Mouse (Mus musculus) small intestine, adult 2 months (tissue): Measurements from ENCODE around the gene Sim2. TPM values are rescaled to one million over a fixed set of nuclear protein-coding genes. Genes with fewer than 3 reads are reported as not detected.

Source experiments
- H3K27ac ChIP-seq: fragments of 200-500 bp; 2 replicates; pipeline ENCODE4 v1.5.1; 2012; ENCODE audit warnings: low read depth, low read length, control low read depth, inconsistent platforms; ENCODE audit not compliant: insufficient read depth
- H3K27me3 ChIP-seq: fragments of 200-500 bp; 2 replicates; pipeline ENCODE4 v1.6.1; 2012; ENCODE audit warnings: mild to moderate bottlenecking, moderate library complexity, low read length, inconsistent platforms; ENCODE audit not compliant: control insufficient read depth, insufficient read depth
- H3K36me3 ChIP-seq: fragments of 200-500 bp; 2 replicates; pipeline ENCODE4 v1.6.1; 2012; ENCODE audit warnings: mild to moderate bottlenecking, low read length, control low read depth, inconsistent platforms; ENCODE audit not compliant: control insufficient read depth, insufficient read depth
- H3K4me1 ChIP-seq: fragments of 200-500 bp; 2 replicates; pipeline ENCODE4 v1.6.1; 2012; ENCODE audit warnings: low read length, inconsistent platforms, mixed read lengths; ENCODE audit not compliant: control insufficient read depth, insufficient read depth, insufficient read length
- H3K4me3 ChIP-seq: fragments of 200-500 bp; 2 replicates; pipeline ENCODE4 v1.5.1; 2012; ENCODE audit warnings: low read depth, mild to moderate bottlenecking, control low read depth, inconsistent platforms, low read length, moderate library complexity
- CTCF ChIP-seq: fragments of 200-500 bp; IDR thresholded peaks from 2 replicates; pipeline ENCODE4 v1.5.1; 2012; ENCODE audit warnings: low read depth, mild to moderate bottlenecking, control low read depth, inconsistent platforms, low read length, moderate library complexity, mixed read lengths; ENCODE audit not compliant: insufficient replicate concordance, insufficient read length; ENCODE audit errors: extremely low read depth
- POLR2A ChIP-seq: fragments of 200-500 bp; IDR thresholded peaks from 2 replicates; pipeline ENCODE4 v1.6.1; 2012; ENCODE audit warnings: low read depth, mild to moderate bottlenecking, control low read depth, inconsistent platforms, low read length, moderate library complexity
- WGBS: fragments of 180-500 bp; shearing (Covaris S2); methylation state at CpG from one replicate; pipeline ENCODE4 v1.1.7; 2018; 5-methylcytosine and 5-hydroxymethylcytosine counted together
- polyA plus RNA-seq: library from polyadenylated mRNA; depleted of rRNA; stranded (reverse); fragments of >200 nt; gene quantifications from 2 replicates; pipeline ENCODE4 v1.2.3, GENCODE M21; 2012

Sim2 gene
- polyA plus RNA-seq, 1 experiment, result not detected

DNA sequence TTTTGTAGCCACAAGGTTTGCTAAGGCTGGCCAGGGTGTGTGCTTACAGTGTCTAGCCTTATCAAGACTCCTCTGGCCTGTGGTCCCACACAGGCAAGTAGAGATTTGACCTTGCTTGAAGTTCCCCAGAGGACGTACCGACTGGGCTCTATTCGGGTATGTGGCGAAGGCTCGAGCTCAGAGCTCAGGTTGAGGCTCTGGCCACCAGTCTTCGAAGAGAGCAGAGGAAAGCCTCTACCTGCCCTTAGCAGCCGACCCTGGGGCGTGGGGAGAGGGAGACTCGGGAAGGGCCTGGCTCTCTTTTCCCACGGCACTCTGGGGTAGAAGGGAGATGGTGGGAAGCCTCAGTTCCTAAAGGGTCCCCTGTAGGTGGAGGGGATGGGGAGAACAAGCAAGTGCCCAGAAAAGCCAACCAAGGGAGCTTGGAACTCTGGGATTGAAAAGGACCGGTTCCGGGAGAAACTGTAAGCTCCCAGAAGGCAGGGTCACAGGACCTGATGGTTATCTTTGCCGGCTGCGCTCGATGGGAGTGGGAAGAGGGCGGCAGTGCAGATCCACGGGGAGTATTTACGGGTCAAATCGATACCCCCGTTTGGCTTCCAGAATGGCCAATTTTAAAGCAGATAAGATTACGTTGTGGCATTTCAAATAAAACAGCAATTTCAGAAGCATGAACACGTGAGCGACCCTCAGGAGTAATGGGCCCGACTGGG, 8.6 kb downstream of the Sim2 start:
- peaks cover 92% of the 10 kb centered on the region for H3K27me3 ChIP-seq
- H3K36me3 ChIP-seq, result no peaks in the 10 kb centered on the region
- 4% methylated on average over 24 of the region's 24 CpGs for WGBS
- TF ChIP-seq CTCF, result no peak
- TF ChIP-seq POLR2A, result no peak
- no peaks in the 10 kb centered on the region for H3K4me1 ChIP-seq
- no peak overlapping the region for H3K27ac ChIP-seq
- H3K4me3 ChIP-seq, result no peak overlapping the region

DNA sequence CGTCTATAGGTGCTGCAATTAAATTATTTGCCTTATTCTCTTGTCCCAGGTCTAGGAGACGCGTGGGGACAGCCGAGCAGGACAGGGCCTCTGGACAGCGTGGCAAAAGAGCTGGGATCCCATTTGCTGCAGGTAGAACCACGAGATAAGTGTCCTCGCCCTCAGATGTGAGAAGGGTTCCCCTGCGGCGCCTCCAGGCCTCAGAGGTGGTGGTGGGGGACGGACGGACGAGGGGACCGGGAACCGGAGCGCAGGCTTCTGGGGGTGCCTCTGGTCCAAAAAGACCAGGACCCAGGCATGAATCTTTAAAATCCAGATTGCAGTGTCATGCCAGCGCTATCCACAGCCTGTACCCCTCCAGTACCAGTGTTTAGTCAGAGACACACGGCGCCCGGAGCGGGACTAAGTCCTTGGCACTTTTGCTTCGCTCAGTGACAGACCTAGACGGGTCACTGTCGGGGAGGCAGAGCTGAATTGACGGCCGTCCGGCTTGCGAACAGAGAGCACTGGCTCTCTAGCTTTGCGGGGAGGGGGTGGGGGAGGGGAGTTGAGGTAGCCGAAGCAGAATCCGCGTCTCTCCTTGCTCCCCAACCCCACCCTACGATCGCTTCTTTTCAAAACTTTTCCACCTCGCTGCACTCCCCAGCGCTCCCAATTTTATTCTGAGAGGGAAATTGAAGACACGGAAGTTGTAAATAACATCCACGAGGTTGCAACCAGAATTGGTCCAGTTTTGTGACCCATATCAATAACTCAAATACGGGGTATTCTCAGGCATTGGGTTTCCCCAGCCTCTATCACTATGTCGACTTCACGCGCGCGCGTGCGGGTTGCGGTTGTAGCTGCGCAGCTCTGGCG, 9.7 kb downstream of the Sim2 start:
- TF ChIP-seq POLR2A (no peak), CTCF (no peak)
- Histone ChIP-seq H3K4me1 (no peaks in the 10 kb centered on the region), H3K4me3 (no peak overlapping the region), H3K27me3 (peaks cover 81% of the 10 kb centered on the region), H3K27ac (no peak overlapping the region), H3K36me3 (no peaks in the 10 kb centered on the region)
- WGBS, result 5% methylated on average over 48 of the region's 48 CpGs

DNA sequence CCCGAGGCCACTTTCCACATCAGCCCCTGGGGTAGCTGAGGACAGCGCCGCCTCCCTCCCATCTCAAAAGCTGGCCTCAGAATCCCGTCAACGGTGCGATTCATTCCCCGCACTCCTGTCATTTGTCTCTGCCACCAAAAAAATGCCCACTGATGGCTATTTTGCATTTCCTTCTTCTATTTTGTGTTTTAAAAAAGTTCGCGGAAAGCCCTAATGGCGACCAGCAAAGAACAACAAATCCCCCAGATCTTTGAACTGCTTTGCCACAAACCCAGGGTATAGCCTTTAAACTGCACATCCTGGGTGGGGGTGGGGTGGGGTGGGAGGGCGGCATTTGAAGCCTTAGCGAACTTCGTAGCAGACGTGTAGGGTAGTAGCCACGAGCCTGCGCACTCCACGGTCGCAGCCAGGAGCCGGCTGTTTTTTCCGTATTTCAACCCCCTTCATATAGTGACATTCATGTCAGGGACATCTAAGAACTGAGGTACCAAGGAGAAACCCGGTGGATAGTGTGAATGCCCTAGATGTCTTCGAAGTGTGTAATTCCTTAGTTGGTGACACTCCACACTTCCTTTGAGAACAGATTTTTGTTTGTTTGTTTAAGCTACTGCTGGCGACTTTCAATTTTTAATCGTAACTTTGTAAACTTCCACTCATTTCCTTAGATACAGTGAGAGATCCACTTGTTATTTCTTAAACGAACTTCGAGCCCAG, 10.5 kb downstream of the Sim2 start:
- WGBS, result 6% methylated on average over 26 of the region's 26 CpGs
- Histone ChIP-seq H3K27ac (no peak overlapping the region), H3K4me3 (no peak overlapping the region), H3K27me3 (peaks cover 73% of the 10 kb centered on the region), H3K4me1 (no peaks in the 10 kb centered on the region), H3K36me3 (no peaks in the 10 kb centered on the region)
- no peak for TF ChIP-seq CTCF
- no peak for TF ChIP-seq POLR2A

DNA sequence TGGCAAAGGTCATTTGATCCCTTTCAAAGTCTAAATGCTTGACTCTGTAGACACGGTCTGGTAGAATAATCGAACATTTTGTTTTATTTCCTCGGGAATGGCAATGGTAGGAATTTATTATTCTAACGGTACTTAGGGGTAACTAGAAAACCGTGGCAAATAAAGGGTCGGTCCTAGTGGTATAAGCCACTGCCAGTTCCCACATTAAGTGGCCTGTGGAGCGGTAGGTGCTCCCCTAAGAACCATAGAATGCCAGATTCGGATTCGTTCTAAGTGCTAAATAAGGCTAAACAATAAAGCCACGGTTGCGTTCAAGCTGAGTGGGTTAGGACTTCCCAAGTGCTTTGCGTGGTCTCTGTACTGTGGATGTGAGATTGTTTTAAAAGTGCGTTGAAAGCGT, 11.7 kb downstream of the Sim2 start:
- no peak overlapping the region for H3K27ac ChIP-seq

DNA sequence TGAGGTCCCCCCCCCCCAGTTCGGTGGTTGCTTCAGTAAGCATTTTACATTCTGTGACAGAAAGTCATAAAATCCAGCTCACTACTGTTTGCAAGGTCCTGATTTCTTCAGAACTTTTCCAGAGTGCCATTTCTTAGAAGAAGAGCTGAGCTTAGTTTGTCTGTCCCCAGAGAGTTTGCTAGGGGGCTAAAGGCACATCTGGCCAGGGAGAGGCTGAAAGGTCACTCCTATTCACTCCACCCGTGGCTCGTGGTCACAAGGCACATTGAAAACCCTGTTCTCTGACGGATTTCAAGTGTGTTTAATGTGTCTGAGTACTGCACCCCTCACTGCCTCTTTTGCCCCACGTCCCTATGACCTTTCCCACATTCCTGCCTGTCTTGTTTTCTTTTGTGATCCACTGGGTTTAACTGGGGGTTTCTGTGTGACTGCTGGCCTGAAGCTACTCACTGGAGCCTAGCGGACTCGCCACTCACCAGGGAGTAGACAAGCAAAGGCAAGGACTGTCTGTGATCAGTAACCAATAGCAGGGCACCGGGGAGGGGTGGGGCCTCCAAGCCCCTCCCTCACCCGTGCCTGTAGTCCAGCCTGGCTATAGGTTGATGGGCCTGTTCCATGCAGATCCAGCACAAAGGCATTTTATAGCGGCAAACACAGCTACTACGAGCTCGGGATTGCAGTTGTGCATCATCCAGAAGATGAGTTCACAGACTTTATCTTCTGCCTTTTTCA, 13.2 kb downstream of the Sim2 start:
- H3K4me3 ChIP-seq, result no peak overlapping the region
- peaks cover 51% of the 10 kb centered on the region for H3K27me3 ChIP-seq
- no peak overlapping the region for H3K27ac ChIP-seq
- no peaks in the 10 kb centered on the region for H3K4me1 ChIP-seq
- TF ChIP-seq CTCF (no peak), POLR2A (no peak)
- no peaks in the 10 kb centered on the region for H3K36me3 ChIP-seq
- 12% methylated on average over 12 of the region's 12 CpGs for WGBS

More for the DNA sequence above, 11.7 kb downstream of the Sim2 start:
- Histone ChIP-seq H3K4me3 (no peak overlapping the region), H3K36me3 (no peaks in the 10 kb centered on the region), H3K27me3 (peaks cover 62% of the 10 kb centered on the region), H3K4me1 (no peaks in the 10 kb centered on the region)
- TF ChIP-seq CTCF (no peak), POLR2A (no peak)
- WGBS, result 8% methylated on average over 14 of the region's 14 CpGs

DNA sequence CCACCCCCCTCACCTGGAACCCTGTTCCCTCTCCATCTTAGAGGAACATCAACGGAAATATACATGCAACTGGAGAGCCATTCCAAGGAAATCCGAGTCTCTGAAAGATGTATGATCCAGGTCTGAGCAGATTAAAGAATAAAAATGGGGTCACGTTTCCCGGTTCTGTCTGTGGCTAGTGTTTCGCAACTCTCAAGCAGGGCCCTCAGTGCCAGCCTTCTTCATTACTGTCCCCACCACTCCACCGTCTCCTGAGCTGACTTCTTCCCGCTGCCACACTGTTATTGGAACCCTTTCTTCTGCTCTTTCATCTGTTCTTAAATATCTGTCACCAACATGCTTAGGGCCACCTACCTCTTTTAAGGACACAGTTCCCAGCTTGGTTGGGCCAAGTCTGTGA, 28.4 kb downstream of the Sim2 start:
- 62% methylated on average over 7 of the region's 7 CpGs for WGBS
- Histone ChIP-seq H3K4me3 (no peak overlapping the region), H3K4me1 (no peaks in the 10 kb centered on the region), H3K27ac (no peak overlapping the region), H3K27me3 (no peaks in the 10 kb centered on the region), H3K36me3 (no peaks in the 10 kb centered on the region)
- TF ChIP-seq CTCF (no peak), POLR2A (no peak)
